Mouse (Mus musculus) limb, embryonic 11.5 days (tissue): ENCODE results near the gene Ube2q2. TPM values are rescaled to one million over a fixed set of nuclear protein-coding genes. Genes with fewer than 3 reads are reported as not detected.
"Not testable (repeated sequence)": the region's sequence is repeated elsewhere in the genome, so short reads cannot be mapped to it uniquely, and the experiment has no call there.

Experiments used
- ATAC-seq: fragments of 200-750 bp; cut with Nextera tagmentation; 2 replicates; pipeline ENCODE4 v1.8.0; 2017; ENCODE audit warnings: low read depth; ENCODE audit not compliant: insufficient number of reproducible peaks, low FRiP score, low TSS enrichment
- DNase-seq: peaks from one replicate; pipeline ENCODE4 v3.0.0-alpha.2; 2015; ENCODE audit warnings: low spot score
- H3K27ac ChIP-seq: fragments of 300-500 bp; sonication (generic); replicated peaks from 2 replicates; pipeline ENCODE4 v1.5.1; 2014; ENCODE audit warnings: low read depth, mild to moderate bottlenecking, low read length
- H3K27me3 ChIP-seq: fragments of 300-500 bp; sonication (generic); 2 replicates; pipeline ENCODE4 v1.6.1; 2014; ENCODE audit warnings: mild to moderate bottlenecking, low read length, mixed read lengths; ENCODE audit not compliant: control insufficient read depth, insufficient read depth
- H3K36me3 ChIP-seq: fragments of 300-500 bp; sonication (generic); 2 replicates; pipeline ENCODE4 v1.6.1; 2014; ENCODE audit warnings: mild to moderate bottlenecking, low read length, moderate library complexity, mixed read lengths; ENCODE audit not compliant: control insufficient read depth, insufficient read depth
- H3K4me1 ChIP-seq: fragments of 300-500 bp; sonication (generic); 2 replicates; pipeline ENCODE4 v1.6.1; 2014; ENCODE audit warnings: low read length, mixed read lengths; ENCODE audit not compliant: control insufficient read depth, insufficient read depth
- H3K4me2 ChIP-seq: fragments of 300-500 bp; sonication (generic); 2 replicates; pipeline ENCODE4 v1.6.1; 2014; ENCODE audit warnings: low read depth, mild to moderate bottlenecking, moderate library complexity; ENCODE audit not compliant: severe bottlenecking
- H3K4me3 ChIP-seq: fragments of 300-500 bp; sonication (generic); 2 replicates; pipeline ENCODE4 v1.5.1; 2014; ENCODE audit warnings: low read depth, low read length
- H3K9ac ChIP-seq: fragments of 300-500 bp; sonication (generic); 2 replicates; pipeline ENCODE4 v1.6.1; 2014; ENCODE audit warnings: mild to moderate bottlenecking, low read length
- H3K9me3 ChIP-seq: fragments of 300-500 bp; sonication (generic); 2 replicates; pipeline ENCODE4 v1.6.1; 2016; ENCODE audit warnings: low read length; ENCODE audit not compliant: control insufficient read depth
- whole genome bisulfite sequencing: fragments of 180-500 bp; shearing (Covaris S2); extraction: QIAGEN DNeasy Blood & Tissue Kit; methylation state at CpG from one replicate; pipeline ENCODE4 v1.1.7; 2014; 5-methylcytosine and 5-hydroxymethylcytosine counted together
- polyA plus RNA-seq: library from polyadenylated mRNA; unstranded; fragments of >200 nt; fragmentation: Nextera tagmentation; extraction: Ambion mirVana; gene quantifications from 2 replicates; pipeline ENCODE4 v1.2.1, GENCODE M21; 2014

Ube2q2 gene
- polyA plus RNA-seq, 1 experiment from 2014 or later: 40.3 TPM

GRCm38 (mm10) chr9:55246918-55247317 is 98.3 kb downstream of the Ube2q2 start:
- WGBS: 94% methylated on average over 4 of the region's 4 CpGs
- H3K4me3 ChIP-seq: no peak overlapping the region

GRCm38 (mm10) chr9:55248465-55248864 is 99.8 kb downstream of the Ube2q2 start:
- Histone ChIP-seq H3K36me3 (no peaks in the 10 kb centered on the region), H3K9ac (no peak overlapping the region), H3K27ac (no peak overlapping the region), H3K4me1 (no peaks in the 10 kb centered on the region), H3K4me2 (no peak overlapping the region), H3K27me3 (no peaks in the 10 kb centered on the region), H3K9me3 (no peaks in the 10 kb centered on the region), H3K4me3 (no peak overlapping the region)
- ATAC-seq (no peak), DNase-seq (no peak)
- 88% methylated on average over 4 of the region's 4 CpGs for WGBS

More at GRCm38 (mm10) chr9:55246918-55247317, 98.3 kb downstream of the Ube2q2 start:
- DNase-seq (no peak), ATAC-seq (no peak)
- Histone ChIP-seq H3K9me3 (no peaks in the 10 kb centered on the region), H3K4me2 (no peak overlapping the region), H3K36me3 (no peaks in the 10 kb centered on the region), H3K9ac (no peak overlapping the region), H3K4me1 (no peaks in the 10 kb centered on the region), H3K27me3 (no peaks in the 10 kb centered on the region), H3K27ac (no peak overlapping the region)

- WGBS: 82% methylated on average over 6 of the region's 6 CpGs
- no peak for DNase-seq
- Histone ChIP-seq H3K4me2 (no peak overlapping the region), H3K27me3 (no peaks in the 10 kb centered on the region), H3K9ac (no peak overlapping the region), H3K27ac (no peak overlapping the region), H3K36me3 (no peaks in the 10 kb centered on the region), H3K4me1 (no peaks in the 10 kb centered on the region), H3K9me3 (no peaks in the 10 kb centered on the region), H3K4me3 (no peak overlapping the region)
- ATAC-seq: no peak
Measured at GRCm38 (mm10) chr9:55250595-55251247, 102.1 kb downstream of the Ube2q2 start.

GRCm38 (mm10) chr9:55252097-55252496 is 103.4 kb downstream of the Ube2q2 start:
- not testable (repeated sequence) for H3K27ac ChIP-seq, H3K9me3 ChIP-seq, H3K4me1 ChIP-seq, DNase-seq, H3K36me3 ChIP-seq, H3K4me2 ChIP-seq, ATAC-seq, H3K4me3 ChIP-seq, H3K9ac ChIP-seq, H3K27me3 ChIP-seq
- 65% methylated on average over 2 of the region's 2 CpGs for WGBS

- Histone ChIP-seq H3K9ac (no peak overlapping the region), H3K9me3 (no peaks in the 10 kb centered on the region), H3K27me3 (no peaks in the 10 kb centered on the region), H3K4me2 (no peak overlapping the region), H3K27ac (no peak overlapping the region), H3K4me1 (no peaks in the 10 kb centered on the region), H3K4me3 (no peak overlapping the region), H3K36me3 (no peaks in the 10 kb centered on the region)
- ATAC-seq (no peak), DNase-seq (no peak)
- WGBS: 87% methylated on average over 1 of the region's 1 CpGs
Measured at GRCm38 (mm10) chr9:55253849-55254248, 105.2 kb downstream of the Ube2q2 start.

- Histone ChIP-seq H3K9me3 (no peaks in the 10 kb centered on the region), H3K27ac (no peak overlapping the region), H3K36me3 (no peaks in the 10 kb centered on the region), H3K4me1 (no peaks in the 10 kb centered on the region), H3K4me3 (no peak overlapping the region), H3K4me2 (no peak overlapping the region), H3K9ac (no peak overlapping the region), H3K27me3 (no peaks in the 10 kb centered on the region)
- DNase-seq (no peak), ATAC-seq (no peak)
- WGBS: 93% methylated on average over 5 of the region's 5 CpGs
Measured at GRCm38 (mm10) chr9:55255056-55255455, 106.4 kb downstream of the Ube2q2 start.

GRCm38 (mm10) chr9:55255604-55256003 is 107.0 kb downstream of the Ube2q2 start:
- no peak for ATAC-seq
- no peaks in the 10 kb centered on the region for H3K27me3 ChIP-seq
- no peak overlapping the region for H3K4me3 ChIP-seq

GRCm38 (mm10) chr9:55257105-55257504 is 108.5 kb downstream of the Ube2q2 start:
- no peak overlapping the region for H3K9ac ChIP-seq
- ATAC-seq (no peak), DNase-seq (no peak)

More at GRCm38 (mm10) chr9:55255604-55256003, 107.0 kb downstream of the Ube2q2 start:
- Histone ChIP-seq H3K27ac (no peak overlapping the region), H3K36me3 (no peaks in the 10 kb centered on the region), H3K9ac (no peak overlapping the region), H3K4me1 (no peaks in the 10 kb centered on the region), H3K9me3 (no peaks in the 10 kb centered on the region), H3K4me2 (no peak overlapping the region)
- no peak for DNase-seq
- 61% methylated on average over 4 of the region's 4 CpGs for WGBS

More at GRCm38 (mm10) chr9:55257105-55257504, 108.5 kb downstream of the Ube2q2 start:
- Histone ChIP-seq H3K4me1 (no peaks in the 10 kb centered on the region), H3K27ac (no peak overlapping the region), H3K4me2 (no peak overlapping the region), H3K27me3 (no peaks in the 10 kb centered on the region), H3K9me3 (no peaks in the 10 kb centered on the region), H3K4me3 (no peak overlapping the region), H3K36me3 (no peaks in the 10 kb centered on the region)
- 88% methylated on average over 2 of the region's 2 CpGs for WGBS
